Mouse (Mus musculus): ENCODE data around the gene Xpo5. TPM values are rescaled to one million over a fixed set of nuclear protein-coding genes. Genes with fewer than 3 reads are reported as not detected.
A peak's percentile ranks its signal among the peaks of the same experiment; 100 is the strongest.

Xpo5 gene
- polyA plus RNA-seq, 1 experiment from 2014 or later, result 43.4 TPM

DNA sequence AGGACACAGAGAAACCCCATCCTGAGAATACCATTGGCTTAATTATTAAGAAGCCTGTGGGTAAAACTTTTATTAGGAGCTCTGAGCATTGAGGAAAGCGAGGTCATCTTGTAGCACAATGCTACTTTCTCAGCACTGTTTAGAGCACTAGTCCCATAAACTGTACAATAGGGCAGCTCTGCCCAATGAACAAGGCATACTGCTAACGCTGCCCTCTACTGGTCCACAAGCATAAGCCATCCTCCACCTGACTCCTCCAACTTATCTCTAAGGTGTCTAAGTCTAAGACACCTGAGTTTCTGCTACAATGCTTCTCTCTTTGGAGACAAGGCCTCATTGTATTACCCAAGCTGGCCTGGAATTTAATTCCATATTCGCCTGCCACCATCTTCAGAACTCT lies 32.0 kb upstream of the Xpo5 start:
- H3K4me3 ChIP-seq (replicated peaks; ENCODE audit: low read length), result no peak overlapping the region
- peak; percentile 68 for DNase-seq (ENCODE audit: low spot score)
- no peak overlapping the region for H3K4me2 ChIP-seq (replicated peaks)
- no peaks in the 10 kb centered on the region for H3K27me3 ChIP-seq (ENCODE audit: control insufficient read depth, insufficient read depth, low read length)
- no peak overlapping the region for H3K9ac ChIP-seq
- H3K36me3 ChIP-seq (replicated peaks; ENCODE audit: control insufficient read depth, insufficient read depth), result peaks cover 82% of the 10 kb centered on the region
- WGBS, result 85% methylated on average over 3 of the region's 3 CpGs
- H3K4me1 ChIP-seq (replicated peaks; ENCODE audit: control insufficient read depth, insufficient read depth, low read length), result no peaks in the 10 kb centered on the region
- no peaks in the 10 kb centered on the region for H3K9me3 ChIP-seq (ENCODE audit: control insufficient read depth, low read length)
- ATAC-seq (ENCODE audit: low FRiP score), result no peak
- no peak overlapping the region for H3K27ac ChIP-seq

DNA sequence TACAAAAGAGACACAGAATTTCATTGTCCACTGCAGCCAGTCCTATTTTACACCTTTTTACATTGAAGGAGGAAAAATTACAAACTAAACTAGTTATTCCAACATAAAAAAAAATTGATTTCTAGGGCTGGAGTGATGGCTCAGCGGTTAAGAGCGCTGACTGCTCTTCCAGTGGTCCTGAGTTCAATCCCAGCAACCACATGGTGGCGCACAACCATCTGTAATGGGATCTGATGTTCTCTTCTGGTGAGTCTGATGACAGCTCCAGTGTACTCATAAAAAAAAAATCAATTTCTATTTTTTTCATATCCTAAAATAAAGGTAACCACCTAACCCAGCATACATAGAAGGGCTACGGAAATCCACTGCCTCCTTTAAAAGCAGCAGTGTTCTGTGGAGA lies 20.3 kb upstream of the Xpo5 start:
- DNase-seq (ENCODE audit: low spot score) (no peak), ATAC-seq (ENCODE audit: low FRiP score) (no peak)
- Histone ChIP-seq H3K9me3 (ENCODE audit: control insufficient read depth, low read length) (no peaks in the 10 kb centered on the region), H3K4me2 (replicated peaks) (no peak overlapping the region), H3K36me3 (replicated peaks; ENCODE audit: control insufficient read depth, insufficient read depth) (peaks cover 97% of the 10 kb centered on the region), H3K4me3 (replicated peaks; ENCODE audit: low read length) (no peak overlapping the region), H3K27ac (no peak overlapping the region), H3K9ac (no peak overlapping the region), H3K4me1 (replicated peaks; ENCODE audit: control insufficient read depth, insufficient read depth, low read length) (no peaks in the 10 kb centered on the region), H3K27me3 (ENCODE audit: control insufficient read depth, insufficient read depth, low read length) (no peaks in the 10 kb centered on the region)
- 87% methylated on average over 4 of the region's 4 CpGs for WGBS

- no peak overlapping the region for H3K4me2 ChIP-seq (replicated peaks)
- no peak overlapping the region for H3K9ac ChIP-seq
- whole genome bisulfite sequencing, result 88% methylated on average over 2 of the region's 2 CpGs
- H3K9me3 ChIP-seq (ENCODE audit: control insufficient read depth, low read length), result no peaks in the 10 kb centered on the region
- no peaks in the 10 kb centered on the region for H3K4me1 ChIP-seq (replicated peaks; ENCODE audit: control insufficient read depth, insufficient read depth, low read length)
- DNase-seq (ENCODE audit: low spot score), result no peak
- no peak overlapping the region for H3K27ac ChIP-seq
- H3K36me3 ChIP-seq (replicated peaks; ENCODE audit: control insufficient read depth, insufficient read depth), result peaks cover 88% of the 10 kb centered on the region
- H3K4me3 ChIP-seq (replicated peaks; ENCODE audit: low read length), result no peak overlapping the region
- no peaks in the 10 kb centered on the region for H3K27me3 ChIP-seq (ENCODE audit: control insufficient read depth, insufficient read depth, low read length)
- no peak for ATAC-seq (ENCODE audit: low FRiP score)
Observed at GRCm38 (mm10) chr17:46188829-46189228, 13.8 kb upstream of the Xpo5 start.

DNA sequence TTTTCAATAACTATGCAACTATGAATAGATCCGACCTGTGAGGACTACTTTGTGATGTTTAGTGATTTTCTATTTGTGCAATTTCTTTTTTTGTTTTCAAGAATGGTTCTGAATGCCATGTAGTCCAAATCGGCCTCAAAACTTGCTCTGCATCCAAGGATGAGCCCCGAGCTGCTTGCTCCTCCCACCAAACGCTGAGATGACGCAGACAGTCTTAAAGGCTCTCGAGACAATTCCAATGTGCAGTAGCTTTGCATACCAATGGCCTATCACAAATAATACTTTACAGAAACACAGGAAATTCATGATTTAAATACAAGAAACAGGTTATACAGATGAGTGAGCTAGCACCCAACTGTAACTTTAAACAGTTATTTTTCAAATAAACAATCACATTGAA lies 1.4 kb upstream of the Xpo5 start:
- Histone ChIP-seq H3K9me3 (ENCODE audit: control insufficient read depth, low read length) (no peaks in the 10 kb centered on the region), H3K9ac (peak overlapping the region; percentile 72), H3K4me2 (replicated peaks) (peak overlapping the region; percentile 97), H3K4me1 (replicated peaks; ENCODE audit: control insufficient read depth, insufficient read depth, low read length) (peaks cover 20% of the 10 kb centered on the region), H3K27ac (no peak overlapping the region), H3K36me3 (replicated peaks; ENCODE audit: control insufficient read depth, insufficient read depth) (peaks cover 47% of the 10 kb centered on the region), H3K4me3 (replicated peaks; ENCODE audit: low read length) (peak overlapping the region; percentile 94), H3K27me3 (ENCODE audit: control insufficient read depth, insufficient read depth, low read length) (no peaks in the 10 kb centered on the region)
- no peak for ATAC-seq (ENCODE audit: low FRiP score)
- DNase-seq (ENCODE audit: low spot score), result no peak
- WGBS, result 68% methylated on average over 6 of the region's 6 CpGs

- DNase-seq (ENCODE audit: low spot score), result no peak
- 0 out of 2 replicates have a peak, but pooled peaks have one; percentile 15 for ATAC-seq (ENCODE audit: low FRiP score)
- H3K4me2 ChIP-seq (replicated peaks), result peak overlapping the region; percentile 97
Observed at GRCm38 (mm10) chr17:46203078-46203477, 496 bp downstream of the Xpo5 start.

GRCm38 (mm10) chr17:46206676-46207075 lies 4.1 kb downstream of the Xpo5 start:
- H3K9ac ChIP-seq, result no peak overlapping the region
- ATAC-seq (ENCODE audit: low FRiP score), result no peak
- H3K36me3 ChIP-seq (replicated peaks; ENCODE audit: control insufficient read depth, insufficient read depth), result peaks cover 70% of the 10 kb centered on the region
- H3K4me3 ChIP-seq (replicated peaks; ENCODE audit: low read length), result no peak overlapping the region
- H3K4me1 ChIP-seq (replicated peaks; ENCODE audit: control insufficient read depth, insufficient read depth, low read length), result peaks cover 16% of the 10 kb centered on the region
- H3K4me2 ChIP-seq (replicated peaks), result no peak overlapping the region
- H3K27me3 ChIP-seq (ENCODE audit: control insufficient read depth, insufficient read depth, low read length), result no peaks in the 10 kb centered on the region
- DNase-seq (ENCODE audit: low spot score), result no peak
- no peak overlapping the region for H3K27ac ChIP-seq
- H3K9me3 ChIP-seq (ENCODE audit: control insufficient read depth, low read length), result no peaks in the 10 kb centered on the region

More at GRCm38 (mm10) chr17:46203078-46203477, 496 bp downstream of the Xpo5 start:
- Histone ChIP-seq H3K9ac (peak overlapping the region; percentile 72), H3K27ac (peak overlapping the region; percentile 72), H3K9me3 (ENCODE audit: control insufficient read depth, low read length) (no peaks in the 10 kb centered on the region), H3K36me3 (replicated peaks; ENCODE audit: control insufficient read depth, insufficient read depth) (peaks cover 47% of the 10 kb centered on the region), H3K4me3 (replicated peaks; ENCODE audit: low read length) (peak overlapping the region; percentile 94), H3K4me1 (replicated peaks; ENCODE audit: control insufficient read depth, insufficient read depth, low read length) (peaks cover 20% of the 10 kb centered on the region), H3K27me3 (ENCODE audit: control insufficient read depth, insufficient read depth, low read length) (no peaks in the 10 kb centered on the region)
- 0% methylated on average over 20 of the region's 20 CpGs for WGBS

DNA sequence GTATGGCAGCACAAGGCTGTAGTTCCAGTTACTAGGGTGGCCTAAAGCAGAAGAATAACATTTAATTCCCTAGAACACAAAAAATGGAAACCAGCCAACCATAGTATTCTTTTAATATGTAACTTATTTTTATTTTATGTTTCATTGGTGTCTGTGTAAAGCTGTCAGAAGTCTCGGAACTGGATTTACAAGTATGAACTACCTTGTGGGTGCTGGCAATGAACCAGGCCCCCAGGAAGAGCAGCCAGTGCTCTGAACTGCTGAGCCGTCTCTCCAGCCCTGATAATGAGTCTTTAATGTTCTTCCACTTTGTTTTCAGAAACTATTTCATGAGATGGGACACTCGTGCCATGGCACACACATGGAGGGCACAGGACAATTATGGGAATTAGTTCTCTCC lies 8.0 kb downstream of the Xpo5 start:
- H3K9ac ChIP-seq, result no peak overlapping the region
- no peak overlapping the region for H3K27ac ChIP-seq
- no peaks in the 10 kb centered on the region for H3K4me1 ChIP-seq (replicated peaks; ENCODE audit: control insufficient read depth, insufficient read depth, low read length)
- no peaks in the 10 kb centered on the region for H3K9me3 ChIP-seq (ENCODE audit: control insufficient read depth, low read length)
- peaks cover 99% of the 10 kb centered on the region for H3K36me3 ChIP-seq (replicated peaks; ENCODE audit: control insufficient read depth, insufficient read depth)
- no peaks in the 10 kb centered on the region for H3K27me3 ChIP-seq (ENCODE audit: control insufficient read depth, insufficient read depth, low read length)
- H3K4me2 ChIP-seq (replicated peaks), result no peak overlapping the region
- ATAC-seq (ENCODE audit: low FRiP score) (no peak), DNase-seq (ENCODE audit: low spot score) (no peak)
- 88% methylated on average over 3 of the region's 3 CpGs for WGBS
- H3K4me3 ChIP-seq (replicated peaks; ENCODE audit: low read length), result no peak overlapping the region

- WGBS, result 98% methylated on average over 3 of the region's 3 CpGs
- H3K4me3 ChIP-seq (replicated peaks; ENCODE audit: low read length), result no peak overlapping the region
- H3K9me3 ChIP-seq (ENCODE audit: control insufficient read depth, low read length), result no peaks in the 10 kb centered on the region
- no peak for DNase-seq (ENCODE audit: low spot score)
- H3K4me1 ChIP-seq (replicated peaks; ENCODE audit: control insufficient read depth, insufficient read depth, low read length), result no peaks in the 10 kb centered on the region
- H3K27me3 ChIP-seq (ENCODE audit: control insufficient read depth, insufficient read depth, low read length), result no peaks in the 10 kb centered on the region
- H3K9ac ChIP-seq, result no peak overlapping the region
- H3K27ac ChIP-seq, result no peak overlapping the region
- H3K4me2 ChIP-seq (replicated peaks), result no peak overlapping the region
- peaks cover 100% of the 10 kb centered on the region for H3K36me3 ChIP-seq (replicated peaks; ENCODE audit: control insufficient read depth, insufficient read depth)
- ATAC-seq (ENCODE audit: low FRiP score), result no peak
Observed at GRCm38 (mm10) chr17:46221601-46222000, 19.0 kb downstream of the Xpo5 start.

- Histone ChIP-seq H3K36me3 (replicated peaks; ENCODE audit: control insufficient read depth, insufficient read depth) (peaks cover 99% of the 10 kb centered on the region), H3K9me3 (ENCODE audit: control insufficient read depth, low read length) (no peaks in the 10 kb centered on the region), H3K9ac (no peak overlapping the region), H3K4me3 (replicated peaks; ENCODE audit: low read length) (no peak overlapping the region), H3K27ac (no peak overlapping the region), H3K4me1 (replicated peaks; ENCODE audit: control insufficient read depth, insufficient read depth, low read length) (no peaks in the 10 kb centered on the region), H3K27me3 (ENCODE audit: control insufficient read depth, insufficient read depth, low read length) (no peaks in the 10 kb centered on the region), H3K4me2 (replicated peaks) (no peak overlapping the region)
- 94% methylated on average over 7 of the region's 7 CpGs for WGBS
- ATAC-seq (ENCODE audit: low FRiP score) (no peak), DNase-seq (ENCODE audit: low spot score) (no peak)
Observed at GRCm38 (mm10) chr17:46227576-46227975, 25.0 kb downstream of the Xpo5 start.

- no peak overlapping the region for H3K4me2 ChIP-seq (replicated peaks)
- H3K27me3 ChIP-seq (ENCODE audit: control insufficient read depth, insufficient read depth, low read length), result no peaks in the 10 kb centered on the region
- no peaks in the 10 kb centered on the region for H3K4me1 ChIP-seq (replicated peaks; ENCODE audit: control insufficient read depth, insufficient read depth, low read length)
- no peak overlapping the region for H3K9ac ChIP-seq
- H3K36me3 ChIP-seq (replicated peaks; ENCODE audit: control insufficient read depth, insufficient read depth), result peaks cover 89% of the 10 kb centered on the region
- 95% methylated on average over 1 of the region's 1 CpGs for WGBS
- ATAC-seq (ENCODE audit: low FRiP score), result no peak
- DNase-seq (ENCODE audit: low spot score), result no peak
- no peak overlapping the region for H3K4me3 ChIP-seq (replicated peaks; ENCODE audit: low read length)
- no peak overlapping the region for H3K27ac ChIP-seq
- no peaks in the 10 kb centered on the region for H3K9me3 ChIP-seq (ENCODE audit: control insufficient read depth, low read length)
Observed at GRCm38 (mm10) chr17:46236067-46236466, 33.5 kb downstream of the Xpo5 start.
